Mouse (Mus musculus) left cerebral cortex, postnatal 10 days (tissue): ENCODE measurements around the gene Plcd1. TPM values are rescaled to one million over a fixed set of nuclear protein-coding genes. Genes with fewer than 3 reads are reported as not detected.

Experiments
- DNase-seq, 2 experiments: peaks; one replicate each; pipeline ENCODE4 v3.0.0; 2021 to 2022; ENCODE audit warnings: low spot score in 2 of 2, mixed read lengths in 1 of 2; ENCODE audit errors: extremely low spot score in 1 of 2
- intact Hi-C: fragments of 180-260 bp; cut with DNase I; formaldehyde crosslinking; loops from one replicate; pipeline ENCODE4 v1.15.1; 2025
- total RNA-seq, 2 experiments: library from RNA; stranded (reverse); gene quantifications; 2 replicates each; pipeline ENCODE4 v1.2.3; 2021

Plcd1 gene
- total RNA-seq, 2 experiments from 2014 or later: 10.1 to 11.9 TPM

GRCm38 (mm10) chr9:119064296-119064695 is 29.0 kb downstream of the Plcd1 start:
- peak in 1 of 2 experiments; percentile 45 for DNase-seq
- intact Hi-C loops: loop anchor here (10.0 kb wide), 1 partner anchor 469 kb away; no protein-coding TSS in a partner anchor

GRCm38 (mm10) chr9:119063036-119063644 is 30.2 kb downstream of the Plcd1 start:
- DNase-seq: no peak
- intact Hi-C loops: loop anchor here (10.0 kb wide), 1 partner anchor 468 kb away; no protein-coding TSS in a partner anchor

DNA sequence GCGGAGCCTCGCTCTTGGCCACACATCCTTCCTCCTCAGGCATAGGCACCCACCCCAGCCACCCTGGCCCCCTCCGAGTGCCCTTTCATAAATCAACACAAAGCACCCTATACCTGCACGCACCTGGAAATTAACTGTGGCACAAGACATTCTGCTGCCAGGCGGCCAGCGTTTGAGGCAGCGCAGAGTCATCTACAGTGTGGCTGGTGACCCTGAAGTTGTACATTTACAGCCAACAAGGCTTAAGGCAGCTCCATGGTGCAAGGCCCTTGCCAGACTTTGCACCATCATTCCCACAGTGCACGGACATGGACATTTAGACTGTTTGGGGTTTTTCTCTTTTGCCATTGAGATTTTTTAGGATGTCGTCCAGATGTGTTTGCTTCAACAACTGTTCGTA is 32.6 kb downstream of the Plcd1 start:
- no peak for DNase-seq
- intact Hi-C loops: loop anchor here (10.0 kb wide), 1 partner anchor 466 kb away; no protein-coding TSS in a partner anchor

DNA sequence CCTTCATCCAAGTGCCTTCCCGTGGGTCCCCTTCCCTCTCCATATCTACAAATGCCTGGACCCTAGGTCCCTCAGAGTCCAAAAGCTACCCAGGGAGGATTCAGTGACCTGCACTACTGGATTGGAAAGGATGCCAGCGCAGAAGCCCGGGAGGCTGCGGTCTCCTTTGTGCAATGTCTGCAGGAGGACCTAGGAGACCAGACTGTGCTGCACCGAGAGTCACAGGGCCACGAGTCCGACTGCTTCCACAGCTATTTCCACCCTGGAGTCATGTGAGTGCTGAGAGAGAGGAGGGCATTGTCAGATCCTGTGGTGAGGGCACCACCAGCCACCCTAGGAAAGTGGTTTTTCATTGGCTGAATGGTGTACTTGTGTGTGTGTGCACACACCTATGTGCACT is 35.1 kb downstream of the Plcd1 start:
- intact Hi-C loops: no loop called here
- peak in 1 of 2 experiments; percentile 15 for DNase-seq

GRCm38 (mm10) chr9:119055336-119055735 is 38.0 kb downstream of the Plcd1 start:
- intact Hi-C loops: no loop called here

GRCm38 (mm10) chr9:119053964-119054576 is 39.2 kb downstream of the Plcd1 start:
- DNase-seq: peak in 1 of 2 experiments; percentile 18
- intact Hi-C loops: no loop called here

More at GRCm38 (mm10) chr9:119055336-119055735, 38.0 kb downstream of the Plcd1 start:
- DNase-seq: no peak

DNA sequence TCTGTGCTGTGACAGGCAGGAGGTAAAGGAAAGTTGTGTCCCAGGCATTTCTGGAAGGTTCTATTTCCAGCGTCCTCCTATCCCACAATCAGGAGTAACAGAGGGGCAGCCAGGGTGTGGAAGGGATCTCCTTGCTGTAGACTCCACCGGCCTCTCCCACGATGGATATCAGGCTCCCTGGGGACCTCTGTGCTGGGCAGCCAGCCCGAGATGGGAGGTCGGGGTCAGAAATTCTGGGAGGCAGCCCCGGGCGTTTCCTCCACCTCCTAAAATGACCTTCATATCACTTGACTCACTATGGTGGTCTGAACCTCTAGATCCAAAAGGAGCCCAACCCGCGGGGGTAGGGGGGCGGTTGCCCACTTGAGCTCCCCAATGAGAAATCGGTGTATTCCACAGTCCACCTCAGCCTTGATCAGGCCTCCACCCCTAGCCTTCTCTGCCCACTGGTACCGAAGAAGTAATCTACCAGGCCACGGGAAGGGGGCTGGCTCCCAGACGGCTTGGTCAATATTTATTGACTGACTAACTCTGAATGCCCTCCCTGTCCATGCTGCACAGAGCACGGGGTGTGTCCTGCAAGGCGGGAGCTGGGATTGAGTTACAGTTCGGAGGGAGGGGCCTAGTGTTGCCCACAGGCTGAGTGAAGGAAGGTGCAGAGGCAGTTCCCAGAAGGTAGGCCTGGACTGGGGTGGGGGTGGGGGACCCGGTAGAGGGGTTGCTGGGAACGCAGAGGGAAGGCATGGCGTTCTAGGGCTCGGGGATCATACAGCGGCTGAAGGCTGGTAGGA is 41.0 kb downstream of the Plcd1 start, which contains the start of gene Vill:
Gene Vill, plus strand, starts transcription at position 625 of the 791 bp plus-strand sequence.
- intact Hi-C loops: no loop called here

DNA sequence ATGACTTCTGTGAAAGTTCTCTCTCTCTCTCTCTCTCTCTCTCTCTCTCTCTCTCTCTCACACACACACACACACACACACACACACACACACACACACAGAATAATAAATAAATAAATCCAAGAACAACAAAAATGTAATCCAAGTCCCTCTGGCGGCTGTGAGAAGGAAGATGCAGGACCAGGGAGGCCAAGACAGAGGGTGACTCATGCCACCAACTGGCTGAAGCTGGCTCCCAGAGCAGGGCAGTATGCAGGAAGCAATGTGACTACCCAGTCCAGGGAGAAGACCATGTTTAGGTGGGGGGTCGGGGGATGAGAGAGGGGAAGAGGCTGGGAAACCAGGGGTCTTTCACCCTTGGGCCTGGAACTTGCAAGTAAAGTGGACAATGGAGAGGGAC is 42.1 kb downstream of the Plcd1 start:
- intact Hi-C loops: no loop called here

More for the DNA sequence above, 41.0 kb downstream of the Plcd1 start, which contains the start of gene Vill:
- DNase-seq: no peak

DNA sequence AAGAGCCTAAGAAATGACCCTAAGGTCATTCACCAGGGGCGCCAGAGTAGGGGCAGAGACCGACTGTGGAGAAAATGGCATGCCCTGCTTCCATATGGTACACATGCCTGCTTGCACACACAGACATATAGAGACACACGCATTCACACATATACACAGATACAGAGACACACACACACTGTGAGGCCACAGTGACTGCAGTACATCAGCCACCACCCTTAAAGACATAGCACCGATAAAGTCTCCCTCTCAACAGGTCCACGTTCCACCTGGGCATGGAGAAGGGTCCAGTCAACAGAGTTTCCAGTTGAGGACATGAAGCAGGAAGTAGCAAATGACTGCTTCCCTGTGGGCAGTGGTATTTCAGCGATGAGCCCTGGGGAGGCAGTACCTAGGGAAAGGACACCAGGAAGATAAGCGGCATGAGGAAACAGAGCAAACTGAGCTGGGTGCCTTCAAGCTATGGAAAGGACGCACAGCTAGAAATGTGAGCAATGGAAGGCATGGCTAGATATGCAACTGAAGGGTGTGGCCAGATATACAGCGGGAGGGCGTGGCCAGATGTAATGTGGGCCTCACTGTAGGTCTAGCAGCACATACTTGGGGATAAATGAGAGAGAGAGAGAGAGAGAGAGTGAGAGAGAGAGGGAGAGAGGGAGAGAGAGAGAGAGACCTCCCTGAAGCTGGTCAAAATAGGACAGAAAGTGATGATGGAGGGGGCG is 45.0 kb downstream of the Plcd1 start:
- intact Hi-C loops: no loop called here

More for the DNA sequence above, 42.1 kb downstream of the Plcd1 start:
- no peak for DNase-seq

GRCm38 (mm10) chr9:119040101-119040775 is 53.1 kb downstream of the Plcd1 start:
- intact Hi-C loops: no loop called here
- no peak for DNase-seq

More for the DNA sequence above, 45.0 kb downstream of the Plcd1 start:
- no peak for DNase-seq

DNA sequence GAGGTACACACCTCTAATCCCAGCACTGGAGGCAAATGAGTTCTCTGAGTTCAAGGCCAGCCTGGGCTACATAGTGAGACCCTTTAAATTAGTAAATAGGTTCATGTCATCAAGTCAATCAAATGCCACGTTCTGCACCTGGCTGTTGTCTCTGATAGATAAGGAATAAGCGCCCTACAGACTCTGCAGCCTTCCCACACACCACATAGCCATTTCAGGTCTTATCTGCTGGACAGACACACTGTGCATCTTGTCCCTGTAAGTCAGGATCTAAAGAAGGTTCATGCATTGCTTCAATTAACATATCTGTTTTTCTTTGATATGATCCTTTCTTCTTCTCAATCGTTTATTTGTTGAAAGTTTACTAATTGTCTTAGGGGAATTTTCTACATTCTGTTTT is 54.7 kb downstream of the Plcd1 start:
- no peak for DNase-seq
- intact Hi-C loops: no loop called here

GRCm38 (mm10) chr9:119037076-119037730 is 56.1 kb downstream of the Plcd1 start:
- intact Hi-C loops: no loop called here
- DNase-seq: no peak

- peak in 1 of 2 experiments; percentile 70 for DNase-seq
- intact Hi-C loops: no loop called here
Observed at GRCm38 (mm10) chr9:119035836-119036235, 57.5 kb downstream of the Plcd1 start.

GRCm38 (mm10) chr9:119034676-119035665 is 58.3 kb downstream of the Plcd1 start:
- no peak for DNase-seq
- intact Hi-C loops: loop anchor here (5.0 kb wide), 1 partner anchor 108 kb away; the partner anchor contains the start of gene Ctdspl

DNA sequence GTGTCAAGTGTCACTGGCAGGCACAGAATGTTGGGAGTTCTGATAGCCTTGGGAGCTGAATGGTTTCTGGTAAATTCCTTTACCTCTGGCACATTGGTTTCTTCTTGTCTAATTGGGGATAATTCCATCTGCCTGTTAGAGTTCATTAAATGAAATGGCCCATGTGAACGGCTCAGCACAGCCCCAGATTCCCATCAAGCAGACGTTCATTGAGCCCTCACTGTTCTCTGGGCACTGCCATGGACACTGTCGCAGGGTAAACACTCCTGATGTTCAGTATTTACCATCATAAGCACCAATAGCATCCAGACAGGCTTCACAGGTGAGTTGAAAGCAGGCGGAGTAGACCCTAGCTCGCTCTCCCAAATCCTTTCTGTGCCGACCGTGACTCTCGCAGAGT is 59.2 kb downstream of the Plcd1 start:
- intact Hi-C loops: loop anchor here (5.0 kb wide), 1 partner anchor 107 kb away; the partner anchor contains the start of gene Ctdspl
- no peak for DNase-seq

GRCm38 (mm10) chr9:119033111-119033921 is 60.0 kb downstream of the Plcd1 start:
- intact Hi-C loops: loop anchor here (5.0 kb wide), 1 partner anchor 106 kb away; the partner anchor contains the start of gene Ctdspl
- DNase-seq: no peak
